Mouse (Mus musculus) midbrain, embryonic 12.5 days (tissue): ENCODE results near the gene Denr. TPM values are rescaled to one million over a fixed set of nuclear protein-coding genes. Genes with fewer than 3 reads are reported as not detected.

Experiments used
- ATAC-seq: fragments of 200-750 bp; cut with Nextera tagmentation; 2 replicates; pipeline ENCODE4 v1.8.0; 2017; ENCODE audit warnings: low read depth, moderate TSS enrichment, moderate library complexity; ENCODE audit not compliant: low FRiP score
- H3K27ac ChIP-seq: fragments of 300-500 bp; sonication (generic); replicated peaks from 2 replicates; pipeline ENCODE4 v1.5.1; 2016; ENCODE audit warnings: mild to moderate bottlenecking
- H3K27me3 ChIP-seq: fragments of 300-500 bp; sonication (generic); 2 replicates; pipeline ENCODE4 v1.6.1; 2016; ENCODE audit warnings: mild to moderate bottlenecking
- H3K36me3 ChIP-seq: fragments of 300-500 bp; sonication (generic); 2 replicates; pipeline ENCODE4 v1.6.1; 2016
- H3K4me1 ChIP-seq: fragments of 300-500 bp; sonication (generic); 2 replicates; pipeline ENCODE4 v1.6.1; 2016
- H3K4me2 ChIP-seq: fragments of 300-500 bp; sonication (generic); replicated peaks from 2 replicates; pipeline ENCODE4 v1.6.1; 2016; ENCODE audit warnings: mild to moderate bottlenecking, moderate library complexity
- H3K4me3 ChIP-seq: fragments of 300-500 bp; sonication (generic); 2 replicates; pipeline ENCODE4 v1.5.1; 2016; ENCODE audit warnings: mild to moderate bottlenecking
- H3K9ac ChIP-seq: fragments of 300-500 bp; sonication (generic); replicated peaks from 2 replicates; pipeline ENCODE4 v1.6.1; 2016; ENCODE audit warnings: mild to moderate bottlenecking, moderate library complexity
- H3K9me3 ChIP-seq: fragments of 300-500 bp; sonication (generic); 2 replicates; pipeline ENCODE4 v1.6.1; 2016; ENCODE audit warnings: mild to moderate bottlenecking
- WGBS: fragments of 180-500 bp; shearing (Covaris S2); methylation state at CpG from one replicate; pipeline ENCODE4 v1.1.7; 2016; 5-methylcytosine and 5-hydroxymethylcytosine counted together
- polyA plus RNA-seq: library from polyadenylated mRNA; unstranded; fragments of >200 nt; fragmentation: Nextera tagmentation; extraction: Ambion mirVana; gene quantifications from 2 replicates; pipeline ENCODE4 v1.2.1, GENCODE M21; 2016

Denr gene
- polyA plus RNA-seq, 1 experiment from 2014 or later: 159 TPM

- Histone ChIP-seq H3K4me2 (no peak overlapping the region), H3K4me3 (no peak overlapping the region), H3K4me1 (no peaks in the 10 kb centered on the region), H3K27me3 (no peaks in the 10 kb centered on the region), H3K36me3 (no peaks in the 10 kb centered on the region), H3K9ac (no peak overlapping the region), H3K27ac (no peak overlapping the region), H3K9me3 (no peaks in the 10 kb centered on the region)
- 71% methylated on average over 5 of the region's 5 CpGs for WGBS
- ATAC-seq: no peak
Measured at GRCm38 (mm10) chr5:123952365-123953045, 45.5 kb downstream of the Denr start.

GRCm38 (mm10) chr5:123957213-123957612 is 50.2 kb downstream of the Denr start:
- H3K4me3 ChIP-seq: no peak overlapping the region
- no peak overlapping the region for H3K27ac ChIP-seq
- no peaks in the 10 kb centered on the region for H3K9me3 ChIP-seq
- 79% methylated on average over 8 of the region's 8 CpGs for WGBS
- H3K27me3 ChIP-seq: no peaks in the 10 kb centered on the region
- H3K4me2 ChIP-seq: no peak overlapping the region
- no peak overlapping the region for H3K9ac ChIP-seq
- no peak for ATAC-seq
- no peaks in the 10 kb centered on the region for H3K4me1 ChIP-seq
- no peaks in the 10 kb centered on the region for H3K36me3 ChIP-seq

- Histone ChIP-seq H3K9me3 (no peaks in the 10 kb centered on the region), H3K4me1 (no peaks in the 10 kb centered on the region), H3K27ac (no peak overlapping the region), H3K4me3 (no peak overlapping the region), H3K27me3 (no peaks in the 10 kb centered on the region), H3K36me3 (no peaks in the 10 kb centered on the region), H3K9ac (no peak overlapping the region), H3K4me2 (no peak overlapping the region)
- ATAC-seq: no peak
- 77% methylated on average over 3 of the region's 3 CpGs for WGBS
Measured at GRCm38 (mm10) chr5:123959018-123959417, 52.0 kb downstream of the Denr start.

GRCm38 (mm10) chr5:123960129-123960528 is 53.2 kb downstream of the Denr start:
- no peaks in the 10 kb centered on the region for H3K4me1 ChIP-seq
- H3K27me3 ChIP-seq: no peaks in the 10 kb centered on the region
- no peak overlapping the region for H3K4me3 ChIP-seq
- no peaks in the 10 kb centered on the region for H3K9me3 ChIP-seq
- WGBS: 83% methylated on average over 8 of the region's 8 CpGs
- no peak overlapping the region for H3K27ac ChIP-seq
- no peak for ATAC-seq
- no peak overlapping the region for H3K9ac ChIP-seq
- H3K36me3 ChIP-seq: no peaks in the 10 kb centered on the region
- H3K4me2 ChIP-seq: no peak overlapping the region

GRCm38 (mm10) chr5:123961046-123961445 is 54.1 kb downstream of the Denr start:
- Histone ChIP-seq H3K9ac (no peak overlapping the region), H3K36me3 (no peaks in the 10 kb centered on the region), H3K9me3 (no peaks in the 10 kb centered on the region), H3K4me3 (no peak overlapping the region), H3K27ac (no peak overlapping the region), H3K27me3 (no peaks in the 10 kb centered on the region), H3K4me1 (no peaks in the 10 kb centered on the region), H3K4me2 (no peak overlapping the region)
- no peak for ATAC-seq
- WGBS: 92% methylated on average over 12 of the region's 12 CpGs

- no peaks in the 10 kb centered on the region for H3K27me3 ChIP-seq
- no peaks in the 10 kb centered on the region for H3K4me1 ChIP-seq
- H3K4me3 ChIP-seq: no peak overlapping the region
- no peak overlapping the region for H3K27ac ChIP-seq
- H3K36me3 ChIP-seq: no peaks in the 10 kb centered on the region
- 98% methylated on average over 4 of the region's 4 CpGs for WGBS
- no peak overlapping the region for H3K4me2 ChIP-seq
- no peak for ATAC-seq
- no peaks in the 10 kb centered on the region for H3K9me3 ChIP-seq
- no peak overlapping the region for H3K9ac ChIP-seq
Measured at GRCm38 (mm10) chr5:123964208-123964607, 57.2 kb downstream of the Denr start.

- Histone ChIP-seq H3K4me3 (no peak overlapping the region), H3K27me3 (peaks cover 12% of the 10 kb centered on the region), H3K4me1 (no peaks in the 10 kb centered on the region), H3K9me3 (no peaks in the 10 kb centered on the region), H3K4me2 (no peak overlapping the region), H3K9ac (no peak overlapping the region), H3K27ac (no peak overlapping the region), H3K36me3 (no peaks in the 10 kb centered on the region)
- no peak for ATAC-seq
- 97% methylated on average over 2 of the region's 2 CpGs for WGBS
Measured at GRCm38 (mm10) chr5:123966759-123967158, 59.8 kb downstream of the Denr start.

- Histone ChIP-seq H3K27me3 (peaks cover 25% of the 10 kb centered on the region), H3K9ac (no peak overlapping the region), H3K4me2 (no peak overlapping the region), H3K36me3 (no peaks in the 10 kb centered on the region), H3K9me3 (no peaks in the 10 kb centered on the region), H3K4me3 (no peak overlapping the region), H3K27ac (no peak overlapping the region), H3K4me1 (peaks cover 3% of the 10 kb centered on the region; the same call in 1 of the 2 replicates)
- no peak for ATAC-seq
- 90% methylated on average over 5 of the region's 5 CpGs for WGBS
Measured at GRCm38 (mm10) chr5:123968468-123968867, 61.5 kb downstream of the Denr start.

- no peak for ATAC-seq
- Histone ChIP-seq H3K9ac (no peak overlapping the region), H3K27me3 (peaks cover 25% of the 10 kb centered on the region), H3K4me3 (no peak overlapping the region), H3K27ac (no peak overlapping the region), H3K4me2 (no peak overlapping the region), H3K4me1 (peaks cover 4% of the 10 kb centered on the region; the same call in 1 of the 2 replicates), H3K36me3 (no peaks in the 10 kb centered on the region), H3K9me3 (no peaks in the 10 kb centered on the region)
- 73% methylated on average over 8 of the region's 8 CpGs for WGBS
Measured at GRCm38 (mm10) chr5:123969216-123969615, 62.2 kb downstream of the Denr start.

GRCm38 (mm10) chr5:123970576-123970975 is 63.6 kb downstream of the Denr start:
- no peak overlapping the region for H3K4me3 ChIP-seq
- H3K36me3 ChIP-seq: no peaks in the 10 kb centered on the region
- H3K9ac ChIP-seq: no peak overlapping the region
- H3K27ac ChIP-seq: no peak overlapping the region
- peaks cover 9% of the 10 kb centered on the region for H3K4me1 ChIP-seq
- ATAC-seq: no peak
- H3K4me2 ChIP-seq: no peak overlapping the region
- 89% methylated on average over 4 of the region's 4 CpGs for WGBS
- H3K9me3 ChIP-seq: no peaks in the 10 kb centered on the region
- peaks cover 38% of the 10 kb centered on the region for H3K27me3 ChIP-seq

GRCm38 (mm10) chr5:123972453-123972852 is 65.5 kb downstream of the Denr start:
- peaks cover 48% of the 10 kb centered on the region for H3K27me3 ChIP-seq
- H3K4me2 ChIP-seq: no peak overlapping the region
- no peak overlapping the region for H3K4me3 ChIP-seq
- H3K36me3 ChIP-seq: no peaks in the 10 kb centered on the region
- 67% methylated on average over 6 of the region's 6 CpGs for WGBS
- peaks cover 9% of the 10 kb centered on the region for H3K4me1 ChIP-seq
- ATAC-seq: no peak
- no peak overlapping the region for H3K9ac ChIP-seq
- no peaks in the 10 kb centered on the region for H3K9me3 ChIP-seq
- no peak overlapping the region for H3K27ac ChIP-seq

GRCm38 (mm10) chr5:123973299-123974178 is 66.6 kb downstream of the Denr start, which contains the start of gene Hip1r:
TSS of gene Hip1r (plus strand) at chr5:123973628.
- Histone ChIP-seq H3K4me2 (peak within 1 kb of the TSS; percentile 92), H3K4me1 (peaks cover 9% of the 10 kb centered on the region), H3K9me3 (no peaks in the 10 kb centered on the region), H3K4me3 (peak within 1 kb of the TSS; percentile 82), H3K27ac (peak within 1 kb of the TSS; percentile 22; the same call in 1 of the 2 replicates), H3K9ac (peak within 1 kb of the TSS; percentile 75), H3K27me3 (peaks cover 48% of the 10 kb centered on the region), H3K36me3 (no peaks in the 10 kb centered on the region)
- WGBS: 1% methylated on average over 72 of the region's 106 CpGs
- ATAC-seq: peak; percentile 68
